Mouse (Mus musculus): ENCODE results near the gene Mtmr1.

DNA sequence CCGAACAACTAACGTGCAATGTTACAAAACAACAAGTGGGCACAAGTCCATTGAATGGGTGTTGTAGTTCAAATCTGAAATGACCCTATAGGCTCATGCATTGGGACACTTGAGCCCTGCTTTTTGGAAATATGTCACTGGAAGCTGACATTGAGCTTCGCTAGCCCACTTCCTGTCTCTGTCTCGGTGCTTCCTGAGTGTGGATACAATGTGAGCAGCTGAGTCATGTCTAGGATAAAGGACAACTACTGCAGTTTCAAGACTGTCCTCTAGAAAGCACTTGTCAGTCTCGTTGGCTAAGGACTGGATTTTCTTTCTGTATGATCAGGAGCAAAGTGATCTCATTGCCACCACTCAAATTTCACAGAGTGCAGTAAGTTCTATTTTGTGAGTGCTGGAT is 78.4 kb downstream of the Mtmr1 start:
- no peak for TF ChIP-seq CTCF (IDR thresholded peaks at IDR 0.05; ENCODE audit: low read depth)
- TF ChIP-seq EP300 (IDR thresholded peaks at IDR 0.05; ENCODE audit: low read depth): no peak

Measured in liver, postnatal 0 days (tissue).